Mouse (Mus musculus) embryonic facial prominence, embryonic 15.5 days (tissue): ENCODE results near the gene Col12a1. TPM values are rescaled to one million over a fixed set of nuclear protein-coding genes. Genes with fewer than 3 reads are reported as not detected.
A peak's percentile ranks its signal among the peaks of the same experiment; 100 is the strongest.

Experiments
- ATAC-seq: fragments of 200-750 bp; cut with Nextera tagmentation; 2 replicates; pipeline ENCODE4 v1.8.0; 2017; ENCODE audit warnings: low read depth, moderate TSS enrichment; ENCODE audit not compliant: insufficient number of reproducible peaks, low FRiP score, low TSS enrichment
- H3K27ac ChIP-seq: fragments of 300-500 bp; sonication (generic); replicated peaks from 2 replicates; pipeline ENCODE4 v1.5.1; 2015; ENCODE audit warnings: mild to moderate bottlenecking, inconsistent platforms
- H3K27me3 ChIP-seq: fragments of 300-500 bp; sonication (generic); 2 replicates; pipeline ENCODE4 v1.6.1; 2015; ENCODE audit warnings: inconsistent platforms
- H3K36me3 ChIP-seq: fragments of 300-500 bp; sonication (generic); 2 replicates; pipeline ENCODE4 v1.6.1; 2015; ENCODE audit warnings: mild to moderate bottlenecking, inconsistent platforms
- H3K4me1 ChIP-seq: fragments of 300-500 bp; sonication (generic); 2 replicates; pipeline ENCODE4 v1.6.1; 2015; ENCODE audit warnings: inconsistent platforms
- H3K4me2 ChIP-seq: fragments of 300-500 bp; sonication (generic); replicated peaks from 2 replicates; pipeline ENCODE4 v1.6.1; 2015; ENCODE audit warnings: mild to moderate bottlenecking, inconsistent platforms
- H3K4me3 ChIP-seq: fragments of 300-500 bp; sonication (generic); replicated peaks from 2 replicates; pipeline ENCODE4 v1.5.1; 2015; ENCODE audit warnings: mild to moderate bottlenecking, inconsistent platforms
- H3K9ac ChIP-seq: fragments of 300-500 bp; sonication (generic); 2 replicates; pipeline ENCODE4 v1.6.1; 2015; ENCODE audit warnings: inconsistent platforms
- H3K9me3 ChIP-seq: fragments of 300-500 bp; sonication (generic); replicated peaks from 2 replicates; pipeline ENCODE4 v1.6.1; 2016; ENCODE audit warnings: inconsistent platforms
- WGBS: fragments of 180-500 bp; shearing (Covaris S2); methylation state at CpG from one replicate; pipeline ENCODE4 v1.1.7; 2015; 5-methylcytosine and 5-hydroxymethylcytosine counted together
- polyA plus RNA-seq: library from polyadenylated mRNA; unstranded; fragments of >200 nt; fragmentation: Nextera tagmentation; extraction: Ambion mirVana; gene quantifications from 2 replicates; pipeline ENCODE4 v1.2.1, GENCODE M21; 2015

The Col12a1 gene
- 132 and 136 TPM in 2 replicates for polyA plus RNA-seq

DNA sequence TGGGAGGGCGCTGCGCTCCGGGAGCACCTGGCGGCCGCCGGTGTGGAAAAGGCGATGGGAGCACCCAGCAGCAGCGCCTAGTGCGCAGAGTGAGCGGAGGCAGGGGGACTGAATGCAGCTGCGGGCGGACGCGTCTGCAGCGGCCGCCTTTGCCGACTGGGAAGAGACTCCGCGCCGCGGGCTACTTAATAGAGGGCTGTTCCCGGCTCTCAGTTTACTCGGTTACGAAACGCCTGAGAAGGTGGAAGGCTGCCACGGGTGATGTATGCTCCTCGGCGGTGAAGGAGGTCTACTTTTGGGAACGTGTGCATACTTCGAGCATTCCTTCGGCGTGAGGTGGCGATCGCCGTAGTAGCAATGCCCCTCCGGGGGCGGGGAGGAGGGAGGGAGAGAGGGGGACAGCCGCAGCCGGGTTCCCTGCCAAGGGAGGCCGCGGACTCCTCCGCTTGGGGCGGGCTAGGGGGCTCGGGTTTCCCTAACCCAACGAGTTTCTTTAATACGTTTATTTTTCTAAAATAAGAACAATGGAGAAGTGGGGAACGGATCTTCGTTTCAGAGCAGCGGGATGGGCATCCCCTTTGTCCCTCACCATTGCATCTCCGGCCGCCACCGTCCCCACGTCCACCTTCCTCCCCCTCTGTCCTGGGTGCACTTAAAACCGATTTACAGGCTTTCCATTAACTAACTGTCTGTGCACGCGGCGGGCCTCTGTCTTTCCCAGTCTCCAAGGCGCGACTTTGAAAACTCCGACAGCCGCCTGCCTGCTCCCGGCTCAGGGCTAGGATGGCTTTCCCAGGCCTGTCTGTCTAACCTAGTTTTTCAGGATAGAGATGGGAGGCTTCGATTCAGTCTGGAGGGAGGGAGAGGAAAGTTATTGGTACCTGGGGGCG, at the start of gene Col12a1:
TSS of gene Col12a1 (minus strand) at position 351 of the 890 bp plus-strand sequence.
- Histone ChIP-seq H3K4me1 (peaks cover 50% of the 10 kb centered on the region), H3K27me3 (peaks cover 10% of the 10 kb centered on the region; the same call in 1 of the 2 replicates), H3K27ac (peak within 1 kb of the TSS; percentile 86), H3K9me3 (no peaks in the 10 kb centered on the region), H3K4me3 (peak within 1 kb of the TSS; percentile 56), H3K36me3 (no peaks in the 10 kb centered on the region), H3K4me2 (peak within 1 kb of the TSS; percentile 79), H3K9ac (peak within 1 kb of the TSS; percentile 50)
- peak; percentile 85 for ATAC-seq
- under 1% methylated on average over 64 of the region's 64 CpGs for WGBS

GRCm38 (mm10) chr9:79766991-79767545, 48.4 kb upstream of the Col12a1 start:
- no peak overlapping the region for H3K4me2 ChIP-seq
- peaks cover 8% of the 10 kb centered on the region; the same call in 1 of the 2 replicates for H3K36me3 ChIP-seq
- H3K4me1 ChIP-seq: no peaks in the 10 kb centered on the region
- 90% methylated on average over 5 of the region's 5 CpGs for WGBS
- H3K27me3 ChIP-seq: no peaks in the 10 kb centered on the region
- no peak overlapping the region for H3K27ac ChIP-seq
- no peaks in the 10 kb centered on the region for H3K9me3 ChIP-seq
- no peak overlapping the region for H3K4me3 ChIP-seq
- ATAC-seq: no peak
- no peak overlapping the region for H3K9ac ChIP-seq

DNA sequence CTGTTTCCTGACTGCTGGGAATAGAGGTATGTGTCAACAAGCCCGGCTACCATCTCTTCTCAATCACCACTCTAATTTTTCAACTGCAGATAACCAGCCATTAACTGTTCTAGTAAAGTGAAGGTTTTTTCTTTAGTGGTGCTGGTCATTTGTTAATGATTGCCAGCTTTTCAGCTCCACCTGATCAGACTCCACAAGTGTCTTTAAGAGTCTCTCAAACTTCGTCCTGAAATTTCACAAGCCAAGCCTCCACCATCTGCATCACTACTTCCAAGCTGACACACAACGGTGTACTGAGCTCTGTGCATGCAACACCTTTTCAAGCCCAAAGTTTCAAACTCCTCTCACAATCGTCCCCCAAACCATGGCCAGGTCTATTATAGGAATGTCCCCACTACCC, 46.7 kb upstream of the Col12a1 start:
- Histone ChIP-seq H3K36me3 (0 out of 2 replicates have a peak, but pooled peaks cover under 1% of the 10 kb centered on the region), H3K9me3 (no peaks in the 10 kb centered on the region), H3K4me3 (no peak overlapping the region), H3K27ac (no peak overlapping the region), H3K9ac (no peak overlapping the region), H3K27me3 (no peaks in the 10 kb centered on the region), H3K4me2 (no peak overlapping the region), H3K4me1 (no peaks in the 10 kb centered on the region)
- ATAC-seq: no peak
- WGBS: 83% methylated on average over 4 of the region's 4 CpGs

DNA sequence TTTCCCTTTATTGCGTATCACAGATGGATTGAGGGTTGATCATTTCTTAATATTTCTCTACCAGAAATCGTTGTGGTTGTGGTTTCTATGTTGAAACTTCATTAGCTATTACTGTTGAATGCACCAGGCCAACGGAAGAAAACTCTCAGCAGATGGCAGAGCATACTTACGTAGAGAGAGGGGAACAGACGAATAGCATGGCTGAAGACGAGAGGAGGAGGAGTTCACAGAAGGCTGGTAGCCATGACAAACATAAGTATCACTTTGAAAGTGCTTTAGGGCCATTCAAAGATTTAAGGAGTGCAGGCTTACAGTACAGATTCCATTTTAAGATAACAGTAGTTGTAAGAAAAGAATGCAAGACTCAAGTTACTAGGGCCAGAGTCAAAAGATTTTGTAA, 43.9 kb upstream of the Col12a1 start:
- Histone ChIP-seq H3K27ac (no peak overlapping the region), H3K36me3 (peaks cover 3% of the 10 kb centered on the region; the same call in 1 of the 2 replicates), H3K27me3 (no peaks in the 10 kb centered on the region), H3K4me1 (peaks cover 7% of the 10 kb centered on the region; the same call in 1 of the 2 replicates), H3K9me3 (no peaks in the 10 kb centered on the region), H3K9ac (no peak overlapping the region), H3K4me2 (no peak overlapping the region), H3K4me3 (no peak overlapping the region)
- no peak for ATAC-seq
- WGBS: 75% methylated on average over 6 of the region's 6 CpGs

DNA sequence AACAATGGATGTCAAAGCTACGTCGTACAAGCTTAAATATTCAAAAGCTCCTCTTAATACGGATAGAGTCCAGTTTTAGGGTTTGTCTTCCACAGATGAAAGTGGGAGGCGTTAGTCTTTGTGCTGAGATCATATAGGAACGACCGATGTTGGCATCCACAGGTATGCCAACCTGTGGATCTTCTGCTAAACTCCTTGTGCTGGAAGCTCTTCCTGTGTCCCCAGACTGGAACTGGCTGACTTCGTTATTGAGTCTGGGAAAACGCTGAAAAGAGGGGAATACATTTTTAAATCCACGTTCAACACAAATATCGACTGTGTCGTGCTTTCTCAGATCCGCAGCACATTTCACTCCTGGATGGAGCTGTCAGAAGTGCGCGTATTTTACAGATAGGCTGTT, 41.4 kb upstream of the Col12a1 start:
- peak overlapping the region; percentile 96 for H3K27ac ChIP-seq
- 5% methylated on average over 14 of the region's 14 CpGs for WGBS
- H3K36me3 ChIP-seq: peaks cover 11% of the 10 kb centered on the region
- 0 out of 2 replicates have a peak, but pooled peaks have one; percentile 9 for ATAC-seq
- peaks cover 8% of the 10 kb centered on the region; the same call in 1 of the 2 replicates for H3K4me1 ChIP-seq
- no peaks in the 10 kb centered on the region for H3K27me3 ChIP-seq
- peak overlapping the region; percentile 93 for H3K9ac ChIP-seq
- no peaks in the 10 kb centered on the region for H3K9me3 ChIP-seq
- H3K4me2 ChIP-seq: peak overlapping the region; percentile 75
- peak overlapping the region; percentile 89 for H3K4me3 ChIP-seq

DNA sequence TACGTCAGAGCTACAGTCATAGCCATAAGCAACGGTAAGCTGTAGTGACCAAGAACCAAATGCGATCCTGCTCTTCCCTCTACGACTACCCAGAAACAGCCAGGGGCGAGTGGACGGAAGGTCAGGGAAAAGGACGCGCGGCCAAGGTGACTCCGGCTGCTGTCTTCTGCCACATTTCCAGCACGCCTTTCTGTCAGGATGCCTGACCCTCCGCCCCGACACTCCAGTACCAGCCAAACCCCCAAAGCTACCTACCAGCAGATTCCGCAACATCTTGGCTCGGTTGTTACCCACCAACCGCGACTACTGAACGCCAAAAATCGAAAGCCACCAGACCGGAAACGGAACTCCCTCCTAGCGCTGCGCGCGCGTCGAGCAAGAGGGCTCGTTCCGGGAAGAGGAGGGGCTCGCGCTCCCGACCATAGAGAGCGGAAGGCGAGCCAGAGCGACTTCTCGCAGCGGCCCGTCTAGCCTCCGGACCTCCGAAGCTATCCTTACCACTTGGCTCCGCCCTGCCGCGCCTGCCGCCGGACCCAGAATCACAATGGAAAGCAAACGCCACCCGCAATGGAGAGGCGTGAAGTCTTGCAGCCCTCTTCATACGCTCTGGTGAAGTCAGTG, 40.9 kb upstream of the Col12a1 start, which contains the start of gene Cox7a2:
TSS of gene Cox7a2 (minus strand) at position 494 of the 621 bp plus-strand sequence.
- Histone ChIP-seq H3K27me3 (no peaks in the 10 kb centered on the region), H3K4me2 (peak within 1 kb of the TSS; percentile 75), H3K9ac (peak within 1 kb of the TSS; percentile 93), H3K36me3 (peaks cover 14% of the 10 kb centered on the region), H3K4me3 (peak within 1 kb of the TSS; percentile 89), H3K4me1 (peaks cover 8% of the 10 kb centered on the region; the same call in 1 of the 2 replicates), H3K9me3 (no peaks in the 10 kb centered on the region), H3K27ac (peak within 1 kb of the TSS; percentile 96)
- WGBS: under 1% methylated on average over 49 of the region's 49 CpGs
- ATAC-seq: peak; percentile 100

- Histone ChIP-seq H3K4me3 (no peak overlapping the region), H3K4me2 (no peak overlapping the region), H3K9ac (no peak overlapping the region), H3K9me3 (no peaks in the 10 kb centered on the region), H3K4me1 (peaks cover 8% of the 10 kb centered on the region; the same call in 1 of the 2 replicates), H3K27ac (no peak overlapping the region), H3K27me3 (no peaks in the 10 kb centered on the region), H3K36me3 (peaks cover 32% of the 10 kb centered on the region)
- ATAC-seq: no peak
- WGBS: 90% methylated on average over 4 of the region's 4 CpGs
Measured at GRCm38 (mm10) chr9:79755311-79755710, 36.7 kb upstream of the Col12a1 start.

DNA sequence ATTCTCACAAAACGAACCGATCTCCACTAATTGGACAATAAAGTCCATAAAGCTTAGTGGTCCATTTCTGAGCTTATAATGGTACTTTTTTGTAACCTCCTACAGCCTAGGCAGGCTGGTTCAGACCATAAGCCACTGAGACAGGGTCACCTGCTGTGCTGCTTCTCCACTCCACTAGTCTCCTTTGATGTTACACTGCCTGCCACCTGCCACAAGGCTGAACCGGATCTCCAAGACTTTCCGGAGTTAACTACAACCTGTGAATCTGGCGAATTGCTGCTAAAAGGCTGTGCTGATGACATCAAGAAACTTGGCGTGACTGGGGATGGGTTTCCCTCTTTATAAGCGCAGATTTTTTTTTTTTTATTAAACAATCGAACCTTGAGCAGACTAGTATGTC, 33.2 kb upstream of the Col12a1 start:
- 87% methylated on average over 8 of the region's 8 CpGs for WGBS
- ATAC-seq: no peak

GRCm38 (mm10) chr9:79750709-79751108, 32.1 kb upstream of the Col12a1 start:
- ATAC-seq: no peak
- Histone ChIP-seq H3K4me2 (no peak overlapping the region), H3K9me3 (no peaks in the 10 kb centered on the region), H3K4me3 (no peak overlapping the region), H3K27ac (no peak overlapping the region), H3K36me3 (peaks cover 25% of the 10 kb centered on the region), H3K27me3 (no peaks in the 10 kb centered on the region), H3K9ac (no peak overlapping the region), H3K4me1 (no peaks in the 10 kb centered on the region)
- 83% methylated on average over 7 of the region's 7 CpGs for WGBS

More for the DNA sequence above, 33.2 kb upstream of the Col12a1 start:
- Histone ChIP-seq H3K36me3 (peaks cover 25% of the 10 kb centered on the region), H3K4me1 (no peaks in the 10 kb centered on the region), H3K27me3 (no peaks in the 10 kb centered on the region), H3K4me3 (no peak overlapping the region), H3K9me3 (no peaks in the 10 kb centered on the region), H3K9ac (no peak overlapping the region), H3K27ac (no peak overlapping the region), H3K4me2 (no peak overlapping the region)

- Histone ChIP-seq H3K27me3 (no peaks in the 10 kb centered on the region), H3K27ac (no peak overlapping the region), H3K9me3 (no peaks in the 10 kb centered on the region), H3K4me3 (no peak overlapping the region), H3K4me2 (no peak overlapping the region), H3K4me1 (no peaks in the 10 kb centered on the region), H3K9ac (no peak overlapping the region), H3K36me3 (no peaks in the 10 kb centered on the region)
- no peak for ATAC-seq
- WGBS: 57% methylated on average over 4 of the region's 4 CpGs
Measured at GRCm38 (mm10) chr9:79745036-79745435, 26.4 kb upstream of the Col12a1 start.

GRCm38 (mm10) chr9:79735608-79736007, 17.0 kb upstream of the Col12a1 start:
- Histone ChIP-seq H3K9me3 (no peaks in the 10 kb centered on the region), H3K27ac (no peak overlapping the region), H3K9ac (no peak overlapping the region), H3K4me3 (no peak overlapping the region), H3K4me1 (no peaks in the 10 kb centered on the region), H3K27me3 (no peaks in the 10 kb centered on the region), H3K4me2 (no peak overlapping the region), H3K36me3 (no peaks in the 10 kb centered on the region)
- no peak for ATAC-seq
- WGBS: 76% methylated on average over 6 of the region's 6 CpGs
